Mouse (Mus musculus) forebrain, postnatal 0 days (tissue): Measurements from ENCODE around the gene Rhcg. TPM values are rescaled to one million over a fixed set of nuclear protein-coding genes. Genes with fewer than 3 reads are reported as not detected.

Experiments used
- ATAC-seq: fragments of 200-750 bp; cut with Nextera tagmentation; 2 replicates; pipeline ENCODE4 v1.8.0; 2017; ENCODE audit warnings: mild to moderate bottlenecking, moderate library complexity
- DNase-seq: peaks from one replicate; pipeline ENCODE4 v3.0.0-alpha.2; 2015
- H3K27ac ChIP-seq: fragments of 300-500 bp; sonication (generic); 2 replicates; pipeline ENCODE4 v1.5.1; 2014; ENCODE audit warnings: low read depth, mild to moderate bottlenecking, antibody characterized with exemption, low read length, moderate library complexity, mixed read lengths
- H3K27me3 ChIP-seq: fragments of 300-500 bp; sonication (generic); 2 replicates; pipeline ENCODE4 v1.6.1; 2014; ENCODE audit warnings: mild to moderate bottlenecking, low read length, mixed read lengths; ENCODE audit not compliant: insufficient read depth
- H3K36me3 ChIP-seq: fragments of 300-500 bp; sonication (generic); 2 replicates; pipeline ENCODE4 v1.6.1; 2014; ENCODE audit warnings: mild to moderate bottlenecking, moderate library complexity; ENCODE audit not compliant: insufficient read depth
- H3K4me1 ChIP-seq: fragments of 300-500 bp; sonication (generic); 2 replicates; pipeline ENCODE4 v1.6.1; 2014; ENCODE audit warnings: antibody characterized with exemption; ENCODE audit not compliant: insufficient read depth
- H3K4me2 ChIP-seq: fragments of 300-500 bp; sonication (generic); 2 replicates; pipeline ENCODE4 v1.6.1; 2014; ENCODE audit warnings: low read depth, mild to moderate bottlenecking, moderate library complexity
- H3K4me3 ChIP-seq: fragments of 300-500 bp; sonication (generic); 2 replicates; pipeline ENCODE4 v1.5.1; 2014; ENCODE audit warnings: low read depth, low read length, mixed read lengths
- H3K9ac ChIP-seq: fragments of 300-500 bp; sonication (generic); 2 replicates; pipeline ENCODE4 v1.6.1; 2014; ENCODE audit warnings: mild to moderate bottlenecking
- H3K9me3 ChIP-seq: fragments of 300-500 bp; sonication (generic); 2 replicates; pipeline ENCODE4 v1.6.1; 2016; ENCODE audit warnings: low read length
- CTCF ChIP-seq: sonication (generic); IDR thresholded peaks from 2 replicates; pipeline ENCODE4 v1.5.1; 2016; ENCODE audit warnings: antibody characterized with exemption, control low read depth, low read depth
- WGBS: fragments of 180-500 bp; shearing (Covaris S2); extraction: QIAGEN DNeasy Blood & Tissue Kit; methylation state at CpG from one replicate; pipeline ENCODE4 v1.1.7; 2014; 5-methylcytosine and 5-hydroxymethylcytosine counted together
- polyA plus RNA-seq: library from polyadenylated mRNA; unstranded; fragments of >200 nt; fragmentation: Nextera tagmentation; extraction: Ambion mirVana; gene quantifications from 2 replicates; pipeline ENCODE4 v1.2.1, GENCODE M21; 2015
- total RNA-seq: library from RNA; depleted of rRNA; stranded (reverse); fragments of >200 nt; gene quantifications from 2 replicates; pipeline ENCODE4 v1.2.3, GENCODE M21; 2014

Rhcg gene
- total and polyA plus RNA-seq, 2 experiments from 2014 or later = 2.0 to 4.3 TPM

- Histone ChIP-seq H3K27ac (peak overlapping the region; percentile 94), H3K27me3 (no peaks in the 10 kb centered on the region), H3K9me3 (no peaks in the 10 kb centered on the region), H3K9ac (0 out of 2 replicates have a peak overlapping the region, but pooled peaks have one; percentile 18), H3K4me3 (no peak overlapping the region), H3K4me1 (peaks cover 28% of the 10 kb centered on the region), H3K4me2 (peak overlapping the region; percentile 81), H3K36me3 (no peaks in the 10 kb centered on the region)
- 12% methylated on average over 9 of the region's 9 CpGs for WGBS
- DNase-seq = peak; percentile 25
- no peak for TF ChIP-seq CTCF
- ATAC-seq = peak; percentile 28
These were observed 27.5 kb downstream of the Rhcg start for GRCm38 (mm10) chr7:79589763-79590559.

- Histone ChIP-seq H3K27me3 (no peaks in the 10 kb centered on the region), H3K4me1 (peaks cover 28% of the 10 kb centered on the region), H3K36me3 (no peaks in the 10 kb centered on the region), H3K4me2 (no peak overlapping the region), H3K9me3 (no peaks in the 10 kb centered on the region), H3K4me3 (no peak overlapping the region), H3K9ac (no peak overlapping the region), H3K27ac (no peak overlapping the region)
- no peak for ATAC-seq
- peak; percentile 31 for DNase-seq
- no peak for TF ChIP-seq CTCF
- WGBS = 71% methylated on average over 3 of the region's 3 CpGs
These were observed 29.2 kb downstream of the Rhcg start for GRCm38 (mm10) chr7:79588284-79588683.

- H3K4me2 ChIP-seq = peak overlapping the region; percentile 53
- H3K4me1 ChIP-seq = peaks cover 19% of the 10 kb centered on the region
- H3K27ac ChIP-seq = peak overlapping the region; percentile 91
- peak overlapping the region; percentile 39; the same call in 1 of the 2 replicates for H3K9ac ChIP-seq
- peak; percentile 76 for DNase-seq
- no peaks in the 10 kb centered on the region for H3K9me3 ChIP-seq
- H3K27me3 ChIP-seq = no peaks in the 10 kb centered on the region
- peak; percentile 67 for ATAC-seq
- no peaks in the 10 kb centered on the region for H3K36me3 ChIP-seq
- peak overlapping the region; percentile 25; the same call in 1 of the 2 replicates for H3K4me3 ChIP-seq
- WGBS = 4% methylated on average over 20 of the region's 20 CpGs
- TF ChIP-seq CTCF = peak; percentile 34
These were observed 38.6 kb downstream of the Rhcg start for GRCm38 (mm10) chr7:79578851-79579241.

GRCm38 (mm10) chr7:79577931-79578850 is 39.3 kb downstream of the Rhcg start:
- 2% methylated on average over 25 of the region's 25 CpGs for WGBS
- ATAC-seq (peak; percentile 23; the same call in 1 of the 2 replicates), DNase-seq (peak; percentile 48)
- H3K4me1 ChIP-seq = peaks cover 19% of the 10 kb centered on the region
- H3K9me3 ChIP-seq = no peaks in the 10 kb centered on the region
- no peaks in the 10 kb centered on the region for H3K27me3 ChIP-seq
- no peak for TF ChIP-seq CTCF
- H3K27ac ChIP-seq = peak overlapping the region; percentile 91
- peak overlapping the region; percentile 39 for H3K9ac ChIP-seq
- H3K4me2 ChIP-seq = peak overlapping the region; percentile 53
- H3K4me3 ChIP-seq = peak overlapping the region; percentile 25; the same call in 1 of the 2 replicates
- no peaks in the 10 kb centered on the region for H3K36me3 ChIP-seq

- Histone ChIP-seq H3K9me3 (no peaks in the 10 kb centered on the region), H3K4me2 (peak overlapping the region; percentile 53), H3K27ac (peak overlapping the region; percentile 91), H3K4me1 (peaks cover 21% of the 10 kb centered on the region), H3K27me3 (no peaks in the 10 kb centered on the region), H3K4me3 (no peak overlapping the region), H3K9ac (0 out of 2 replicates have a peak overlapping the region, but pooled peaks have one; percentile 39), H3K36me3 (no peaks in the 10 kb centered on the region)
- ATAC-seq = peak; percentile 88
- peak; percentile 28; the same call in 1 of the 2 replicates for TF ChIP-seq CTCF
- WGBS = 4% methylated on average over 12 of the region's 12 CpGs
- DNase-seq = peak; percentile 87
These were observed 40.2 kb downstream of the Rhcg start for GRCm38 (mm10) chr7:79577096-79577874.

GRCm38 (mm10) chr7:79576659-79577058 is 40.8 kb downstream of the Rhcg start:
- 8% methylated on average over 5 of the region's 5 CpGs for WGBS
- peak; percentile 66 for TF ChIP-seq CTCF
- Histone ChIP-seq H3K36me3 (no peaks in the 10 kb centered on the region), H3K9me3 (no peaks in the 10 kb centered on the region), H3K4me2 (no peak overlapping the region), H3K27ac (peak overlapping the region; percentile 91), H3K27me3 (no peaks in the 10 kb centered on the region), H3K4me1 (peaks cover 23% of the 10 kb centered on the region), H3K4me3 (no peak overlapping the region), H3K9ac (no peak overlapping the region)
- DNase-seq = peak; percentile 73
- ATAC-seq = no peak
